Mouse (Mus musculus): ENCODE results near the gene Uvrag.

GRCm38 (mm10) chr7:98901120-98901519 is 239.8 kb downstream of the Uvrag start:
- TF ChIP-seq EP300 (IDR thresholded peaks at IDR 0.05; ENCODE audit: insufficient read depth, low read depth, low read length) (no peak), POLR2A (IDR thresholded peaks at IDR 0.05; ENCODE audit: insufficient read depth, low read depth, low read length) (no peak)

Data from heart, adult 2 months (tissue).